Mouse (Mus musculus): ENCODE data around the gene Ak5.

The Ak5 gene

DNA sequence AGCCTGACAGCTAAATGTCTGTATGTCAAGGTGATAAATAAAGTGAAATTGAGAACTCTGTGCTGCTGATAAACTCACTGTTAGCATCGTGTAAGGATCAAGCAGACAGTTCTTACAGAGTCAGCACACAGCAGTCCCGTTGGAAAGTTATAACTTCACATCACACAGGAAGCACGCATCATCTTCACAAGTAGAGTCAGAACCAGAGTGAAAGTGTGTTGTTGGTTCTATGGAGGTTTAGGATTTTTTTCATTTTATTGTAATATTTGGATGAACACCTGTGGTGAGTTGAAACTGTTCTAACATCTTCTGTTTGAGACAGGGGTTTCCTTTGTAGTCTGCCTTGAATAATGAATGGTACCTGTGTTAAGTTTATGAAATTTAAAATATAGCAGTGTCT is 224.0 kb downstream of the Ak5 start:
- DNase-seq (ENCODE audit: low read depth, low spot score), result no peak

GRCm38 (mm10) chr3:152442795-152443194 is 225.4 kb downstream of the Ak5 start:
- DNase-seq (ENCODE audit: low read depth, low spot score), result no peak

DNA sequence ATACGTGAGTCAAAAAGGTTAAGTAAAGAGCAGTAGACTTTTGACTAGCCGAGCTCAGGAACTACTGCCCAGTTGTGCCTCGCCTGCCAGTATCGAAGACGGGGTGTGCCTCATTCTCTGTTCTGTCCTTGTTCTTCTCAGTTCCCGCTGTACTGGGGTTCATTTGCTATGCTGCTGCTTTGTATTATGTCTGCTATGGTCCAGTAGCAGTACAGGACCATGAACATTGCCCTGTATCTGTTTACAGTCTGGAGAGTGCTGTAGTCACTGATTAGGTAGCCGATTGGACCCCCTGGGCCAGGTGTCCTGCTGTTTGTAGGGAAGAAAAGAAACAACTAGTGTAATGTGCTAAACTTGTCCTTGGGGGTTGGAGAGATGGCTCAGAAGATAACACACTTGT is 230.1 kb downstream of the Ak5 start:
- no peak for DNase-seq (ENCODE audit: low read depth, low spot score)

GRCm38 (mm10) chr3:152435590-152435989 is 232.6 kb downstream of the Ak5 start:
- no peak for DNase-seq (ENCODE audit: low read depth, low spot score)

DNA sequence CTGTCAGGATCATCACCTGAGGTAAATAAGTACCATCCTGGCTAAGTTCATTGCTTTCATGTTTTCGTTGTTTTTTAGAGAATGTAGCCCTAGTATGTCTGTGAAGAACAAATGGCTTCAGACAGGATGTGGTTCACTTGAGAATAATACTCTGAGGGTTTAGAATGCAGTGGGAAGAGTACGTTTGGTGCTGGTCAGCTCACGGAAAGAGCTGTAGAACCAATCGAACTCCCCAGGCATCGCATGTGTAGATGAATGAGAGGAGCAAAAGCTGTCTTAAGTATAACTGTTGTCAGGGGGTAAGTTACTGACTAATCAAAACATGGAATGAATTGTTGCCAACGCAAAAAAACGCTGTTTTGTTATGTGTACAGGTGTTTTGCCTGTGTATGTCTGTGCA is 235.5 kb downstream of the Ak5 start:
- DNase-seq (ENCODE audit: low read depth, low spot score), result no peak

GRCm38 (mm10) chr3:152428925-152429324 is 239.2 kb downstream of the Ak5 start:
- no peak for DNase-seq (ENCODE audit: low read depth, low spot score)
